Mouse (Mus musculus) heart, postnatal 4 days (tissue): ENCODE measurements around the gene Clec3b. TPM values are rescaled to one million over a fixed set of nuclear protein-coding genes. Genes with fewer than 3 reads are reported as not detected.

Experiments
- DNase-seq: peaks from one replicate; pipeline ENCODE4 v3.0.0; 2021
- total RNA-seq, 2 experiments: library from RNA; stranded (reverse); gene quantifications; 2 replicates each; pipeline ENCODE4 v1.2.3; 2021

Clec3b gene
- total RNA-seq = 10 to 100 TPM; 32.8 to 39.7 TPM

DNA sequence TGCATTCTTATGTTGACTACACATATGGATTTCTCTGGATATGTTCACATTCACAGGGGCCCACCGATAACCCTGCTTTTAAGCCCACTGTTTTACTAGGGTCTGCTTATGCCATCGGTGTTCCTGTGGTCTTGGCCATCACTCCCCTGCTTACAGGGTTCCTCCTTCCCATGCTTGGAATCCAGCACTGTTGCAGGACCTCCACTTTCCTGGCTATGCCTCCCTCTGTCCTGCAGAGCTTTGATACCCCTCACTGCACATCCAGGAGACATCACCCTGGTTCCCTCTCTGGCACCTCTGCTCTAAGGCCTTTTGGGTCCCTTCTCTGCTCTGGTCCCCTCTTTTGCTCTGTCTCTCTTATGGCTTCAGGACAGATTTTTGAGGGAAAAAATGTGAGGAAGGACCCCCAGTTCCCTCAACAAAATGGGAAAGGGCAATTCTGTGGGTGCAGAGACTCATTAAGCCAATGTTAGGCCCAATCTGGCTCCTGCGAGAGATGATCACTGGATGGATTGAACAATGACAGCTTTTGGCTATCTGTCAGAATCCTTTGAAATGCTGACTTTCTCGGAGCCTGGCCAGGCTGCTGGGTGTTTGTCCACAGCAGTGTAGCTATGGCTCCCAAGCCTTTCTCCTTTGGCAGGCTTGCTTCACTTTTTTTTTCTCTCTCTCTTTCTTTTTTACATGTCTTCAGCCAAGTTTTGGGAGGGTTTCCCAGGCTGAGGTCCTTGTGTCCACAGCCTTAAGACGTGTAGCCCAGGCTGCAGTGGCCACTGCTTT, at the start of gene Clec3b:
TSS of gene Clec3b (plus strand) at position 706 of the 780 bp plus-strand sequence.
- peak; percentile 73 for DNase-seq

GRCm38 (mm10) chr9:123103425-123103824, 47.3 kb upstream of the Clec3b start:
- DNase-seq = no peak

GRCm38 (mm10) chr9:123104362-123104761, 46.4 kb upstream of the Clec3b start:
- DNase-seq = no peak

DNA sequence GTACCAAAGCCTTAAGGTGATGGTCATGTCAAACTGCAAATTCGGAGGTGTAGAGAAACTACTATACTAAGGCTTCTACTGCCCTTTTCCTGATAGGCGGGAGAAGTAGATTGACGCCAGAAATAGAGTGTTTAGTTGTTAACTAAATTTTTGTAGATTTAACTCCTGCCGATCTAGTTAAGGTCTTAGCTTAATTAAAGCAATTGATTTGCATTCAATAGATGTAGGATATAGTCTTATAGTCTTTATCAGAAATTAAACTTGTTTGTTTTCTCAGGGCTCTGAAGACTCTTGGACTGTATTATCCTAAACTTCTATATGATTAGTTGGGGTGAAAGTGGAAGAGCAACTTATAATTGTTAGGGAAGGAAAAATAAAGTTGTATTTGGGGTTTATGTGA, 43.6 kb upstream of the Clec3b start:
- no peak for DNase-seq

DNA sequence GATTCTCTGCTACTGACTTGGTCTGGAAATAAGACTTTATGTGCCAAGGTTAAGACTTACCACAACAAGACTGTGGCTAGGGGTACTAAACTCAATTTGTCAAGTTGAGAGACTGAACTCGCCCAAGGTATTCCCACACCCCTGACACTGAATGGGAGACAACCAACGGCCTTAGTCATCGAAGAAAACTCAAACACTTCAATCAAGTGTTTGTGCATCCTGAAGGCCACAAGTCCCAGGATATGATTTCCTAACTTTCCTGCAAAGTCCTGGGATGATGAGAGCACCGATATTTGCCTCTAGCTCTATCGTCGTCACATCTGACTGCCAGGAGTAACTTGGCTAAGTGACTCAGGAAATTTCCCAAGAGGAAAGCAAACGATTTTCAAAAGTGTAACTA, 41.6 kb upstream of the Clec3b start:
- no peak for DNase-seq

DNA sequence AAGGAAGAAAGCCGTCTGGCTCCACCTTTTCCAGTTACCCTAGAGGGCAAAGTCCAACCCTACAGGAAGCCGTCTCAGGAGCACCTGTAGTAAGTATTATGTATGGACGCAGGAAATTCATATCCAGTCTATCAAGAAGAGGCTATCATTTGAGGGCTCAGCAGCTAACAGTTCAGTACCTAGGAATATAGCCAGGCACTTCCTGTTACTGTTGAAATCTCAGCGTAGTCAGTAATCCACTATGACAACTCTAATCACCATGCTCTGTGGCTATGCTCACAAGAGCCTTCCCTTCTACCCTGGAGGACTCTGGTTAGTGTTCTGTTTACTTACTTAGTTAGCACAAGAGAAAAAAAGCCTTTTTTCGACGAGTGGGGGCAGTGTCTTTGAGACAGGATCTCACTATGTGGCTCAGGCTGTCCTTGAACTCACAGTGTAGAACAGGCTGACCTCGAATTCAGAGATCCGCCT, 39.0 kb upstream of the Clec3b start:
- no peak for DNase-seq

- peak; percentile 87 for DNase-seq
Observed at GRCm38 (mm10) chr9:123112805-123113521, 37.8 kb upstream of the Clec3b start, which contains the start of the genes Zdhhc3 and Exosc7. Zdhhc3 (minus strand) TSS chr9:123113205. Exosc7 (plus strand) TSS chr9:123113215.

- no peak for DNase-seq
Observed at GRCm38 (mm10) chr9:123113931-123114330, 36.8 kb upstream of the Clec3b start.

DNA sequence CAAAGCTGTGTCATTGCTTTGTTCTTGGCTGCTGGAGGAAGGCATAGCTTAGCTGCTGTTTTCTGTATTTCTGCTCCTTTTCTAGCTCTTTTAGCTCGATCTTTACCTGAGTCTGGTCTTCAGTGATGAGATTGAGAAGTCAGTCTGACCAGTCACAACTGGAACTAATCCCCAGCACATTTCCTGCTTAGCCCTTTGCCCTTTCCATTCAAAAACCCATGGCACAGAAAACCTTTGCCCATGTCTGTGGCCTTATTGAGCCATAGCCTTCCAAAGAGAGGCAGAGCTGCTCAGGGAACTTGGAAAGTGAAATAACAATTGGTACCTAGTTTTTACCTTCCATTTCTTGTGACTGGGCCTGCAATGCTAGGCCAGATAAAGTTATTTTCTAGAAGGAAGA, 35.2 kb upstream of the Clec3b start:
- no peak for DNase-seq

DNA sequence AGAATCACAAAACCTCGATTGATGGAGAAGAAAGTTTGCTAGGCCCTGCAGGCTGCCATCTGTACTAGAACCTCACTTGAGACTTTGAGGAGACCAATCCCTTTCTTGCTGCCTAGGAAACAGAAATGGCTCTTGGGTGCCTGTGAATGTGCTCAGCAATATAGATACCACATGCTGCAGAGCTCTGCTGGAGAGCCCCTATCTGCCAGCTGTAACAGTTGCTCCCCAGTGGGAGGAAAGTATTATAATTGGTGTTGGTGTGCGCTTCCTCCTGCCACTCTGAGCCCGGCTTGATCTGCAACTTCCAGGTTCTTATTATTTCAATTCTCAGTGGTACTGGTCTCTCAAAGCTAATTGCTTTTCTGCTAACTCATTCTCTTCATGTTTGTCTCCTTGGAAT, 27.7 kb upstream of the Clec3b start:
- DNase-seq = no peak

- peak; percentile 15 for DNase-seq
Observed at GRCm38 (mm10) chr9:123123571-123124412, 27.0 kb upstream of the Clec3b start.

GRCm38 (mm10) chr9:123124413-123124981, 26.2 kb upstream of the Clec3b start:
- no peak for DNase-seq

GRCm38 (mm10) chr9:123127663-123128062, 23.1 kb upstream of the Clec3b start:
- DNase-seq = no peak

GRCm38 (mm10) chr9:123132994-123133393, 17.8 kb upstream of the Clec3b start:
- no peak for DNase-seq

GRCm38 (mm10) chr9:123136953-123137682, 13.6 kb upstream of the Clec3b start:
- DNase-seq = peak; percentile 22

- peak; percentile 80 for DNase-seq
Observed at GRCm38 (mm10) chr9:123138891-123139474, 11.8 kb upstream of the Clec3b start.

- DNase-seq = no peak
Observed at GRCm38 (mm10) chr9:123139887-123140614, 10.7 kb upstream of the Clec3b start.

- peak; percentile 48 for DNase-seq
Observed at GRCm38 (mm10) chr9:123148430-123148829, 2.3 kb upstream of the Clec3b start.

- no peak for DNase-seq
Observed at GRCm38 (mm10) chr9:123151561-123151960, 815 bp downstream of the Clec3b start.

DNA sequence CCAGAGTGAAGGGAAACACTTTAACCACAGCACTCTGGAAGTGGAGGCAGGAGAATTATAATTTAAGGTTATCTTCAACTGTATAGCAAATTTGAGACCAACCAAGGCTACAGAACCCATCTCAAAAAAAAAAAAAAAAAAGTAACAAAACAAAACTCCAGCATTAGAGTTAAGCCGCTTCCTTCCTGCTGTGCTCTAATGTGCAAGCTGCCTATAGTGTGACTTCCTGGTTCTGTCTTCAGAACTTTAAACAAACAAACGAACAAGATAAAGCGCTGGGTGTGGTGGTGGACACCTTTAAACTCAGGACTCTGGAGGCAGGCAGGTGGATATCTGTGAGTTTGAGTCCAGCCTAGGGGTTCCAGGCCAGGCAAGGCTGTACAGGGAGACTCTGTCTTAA, 1.3 kb downstream of the Clec3b start:
- DNase-seq = no peak
